Mouse (Mus musculus) stomach, postnatal 0 days (tissue): Measurements from ENCODE around the gene Llgl2. TPM values are rescaled to one million over a fixed set of nuclear protein-coding genes. Genes with fewer than 3 reads are reported as not detected.

Experiments used
- ATAC-seq: fragments of 200-750 bp; cut with Nextera tagmentation; 2 replicates; pipeline ENCODE4 v1.8.0; 2017; ENCODE audit not compliant: low FRiP score, low TSS enrichment
- DNase-seq: peaks from one replicate; pipeline ENCODE4 v3.0.0-alpha.2; 2016; ENCODE audit warnings: low spot score
- H3K27ac ChIP-seq: fragments of 300-500 bp; sonication (generic); replicated peaks from 2 replicates; pipeline ENCODE4 v1.5.1; 2014; ENCODE audit warnings: mild to moderate bottlenecking, control low read depth
- H3K27me3 ChIP-seq: fragments of 300-500 bp; sonication (generic); 2 replicates; pipeline ENCODE4 v1.6.1; 2014; ENCODE audit warnings: low read length; ENCODE audit not compliant: control insufficient read depth, insufficient read depth
- H3K36me3 ChIP-seq: fragments of 300-500 bp; sonication (generic); 2 replicates; pipeline ENCODE4 v1.6.1; 2014; ENCODE audit warnings: low read length, mixed read lengths; ENCODE audit not compliant: control insufficient read depth, insufficient read depth
- H3K4me1 ChIP-seq: fragments of 300-500 bp; sonication (generic); replicated peaks from 2 replicates; pipeline ENCODE4 v1.6.1; 2014; ENCODE audit warnings: antibody characterized with exemption; ENCODE audit not compliant: control insufficient read depth, insufficient read depth
- H3K4me2 ChIP-seq: fragments of 300-500 bp; sonication (generic); replicated peaks from 2 replicates; pipeline ENCODE4 v1.6.1; 2014; ENCODE audit warnings: low read depth, mild to moderate bottlenecking, control low read depth, moderate library complexity
- H3K4me3 ChIP-seq: fragments of 300-500 bp; sonication (generic); 2 replicates; pipeline ENCODE4 v1.5.1; 2014; ENCODE audit warnings: low read depth, low read length, control low read depth
- H3K9ac ChIP-seq: fragments of 300-500 bp; sonication (generic); 2 replicates; pipeline ENCODE4 v1.6.1; 2014; ENCODE audit warnings: mild to moderate bottlenecking, low read length, control low read depth, mixed read lengths
- H3K9me3 ChIP-seq: fragments of 300-500 bp; sonication (generic); 2 replicates; pipeline ENCODE4 v1.6.1; 2016; ENCODE audit warnings: low read length; ENCODE audit not compliant: control insufficient read depth
- CTCF ChIP-seq: IDR thresholded peaks from 2 replicates; pipeline ENCODE4 v1.5.1; 2016; ENCODE audit warnings: antibody characterized with exemption, low read depth, mild to moderate bottlenecking, moderate library complexity
- EP300 ChIP-seq: optimal IDR thresholded peaks from 2 replicates; pipeline ENCODE3; 2016; ENCODE audit warnings: antibody characterized with exemption
- WGBS: fragments of 180-500 bp; shearing (Covaris S2); extraction: QIAGEN DNeasy Blood & Tissue Kit; methylation state at CpG from one replicate; pipeline ENCODE4 v1.1.7; 2014; 5-methylcytosine and 5-hydroxymethylcytosine counted together
- polyA plus RNA-seq: library from polyadenylated mRNA; unstranded; fragments of >200 nt; fragmentation: Nextera tagmentation; extraction: Ambion mirVana; gene quantifications from 2 replicates; pipeline ENCODE4 v1.2.1, GENCODE M21; 2015

Llgl2 gene
- polyA plus RNA-seq, 1 experiment from 2014 or later = 58.4 TPM

- DNase-seq (no peak), ATAC-seq (no peak)
- no peak overlapping the region; the same call in 1 of the 2 replicates for H3K4me2 ChIP-seq
- no peaks in the 10 kb centered on the region for H3K36me3 ChIP-seq
- peaks cover 19% of the 10 kb centered on the region for H3K4me1 ChIP-seq
- H3K9me3 ChIP-seq = no peaks in the 10 kb centered on the region
- no peak overlapping the region for H3K9ac ChIP-seq
- no peak overlapping the region for H3K4me3 ChIP-seq
- no peaks in the 10 kb centered on the region for H3K27me3 ChIP-seq
- no peak overlapping the region for H3K27ac ChIP-seq
- TF ChIP-seq CTCF (no peak), EP300 (no peak)
- 66% methylated on average over 8 of the region's 8 CpGs for WGBS
Observed at GRCm38 (mm10) chr11:115900561-115901337, 76.9 kb downstream of the Llgl2 start.

GRCm38 (mm10) chr11:115901338-115902161, 77.7 kb downstream of the Llgl2 start:
- TF ChIP-seq EP300 (no peak), CTCF (no peak)
- peaks cover 21% of the 10 kb centered on the region for H3K4me1 ChIP-seq
- WGBS = 82% methylated on average over 9 of the region's 9 CpGs
- H3K36me3 ChIP-seq = no peaks in the 10 kb centered on the region
- H3K27ac ChIP-seq = no peak overlapping the region
- H3K27me3 ChIP-seq = no peaks in the 10 kb centered on the region
- ATAC-seq (no peak), DNase-seq (peak; percentile 16)
- H3K9ac ChIP-seq = no peak overlapping the region
- no peak overlapping the region for H3K4me2 ChIP-seq
- H3K4me3 ChIP-seq = no peak overlapping the region
- no peaks in the 10 kb centered on the region for H3K9me3 ChIP-seq

GRCm38 (mm10) chr11:115902177-115902576, 78.3 kb downstream of the Llgl2 start:
- WGBS = 72% methylated on average over 5 of the region's 5 CpGs
- no peaks in the 10 kb centered on the region for H3K36me3 ChIP-seq
- no peak overlapping the region for H3K9ac ChIP-seq
- no peak overlapping the region for H3K4me3 ChIP-seq
- no peaks in the 10 kb centered on the region for H3K9me3 ChIP-seq
- H3K4me1 ChIP-seq = peaks cover 21% of the 10 kb centered on the region
- H3K4me2 ChIP-seq = no peak overlapping the region
- no peaks in the 10 kb centered on the region for H3K27me3 ChIP-seq
- ATAC-seq (no peak), DNase-seq (no peak)
- no peak for TF ChIP-seq CTCF
- peak overlapping the region; percentile 65; the same call in 1 of the 2 replicates for H3K27ac ChIP-seq

GRCm38 (mm10) chr11:115902831-115903230, 79.0 kb downstream of the Llgl2 start:
- no peaks in the 10 kb centered on the region for H3K36me3 ChIP-seq
- H3K27me3 ChIP-seq = no peaks in the 10 kb centered on the region
- DNase-seq (peak; percentile 85), ATAC-seq (peak; percentile 13; the same call in 1 of the 2 replicates)
- H3K4me1 ChIP-seq = peaks cover 21% of the 10 kb centered on the region
- no peak overlapping the region for H3K4me2 ChIP-seq
- TF ChIP-seq EP300 (no peak), CTCF (no peak)
- H3K27ac ChIP-seq = peak overlapping the region; percentile 90
- 67% methylated on average over 1 of the region's 1 CpGs for WGBS
- no peaks in the 10 kb centered on the region for H3K9me3 ChIP-seq
- no peak overlapping the region for H3K4me3 ChIP-seq
- H3K9ac ChIP-seq = no peak overlapping the region; the same call in 1 of the 2 replicates

- 0 out of 2 replicates have a peak overlapping the region, but pooled peaks have one; percentile 5 for H3K4me2 ChIP-seq
- DNase-seq (peak; percentile 43), ATAC-seq (peak; percentile 9; the same call in 1 of the 2 replicates)
- H3K9me3 ChIP-seq = no peaks in the 10 kb centered on the region
- H3K4me1 ChIP-seq = peaks cover 21% of the 10 kb centered on the region
- no peaks in the 10 kb centered on the region for H3K27me3 ChIP-seq
- 51% methylated on average over 11 of the region's 11 CpGs for WGBS
- 0 out of 2 replicates have a peak overlapping the region, but pooled peaks have one; percentile 8 for H3K9ac ChIP-seq
- H3K27ac ChIP-seq = peak overlapping the region; percentile 90
- H3K4me3 ChIP-seq = no peak overlapping the region
- TF ChIP-seq EP300 = no peak
- no peak for TF ChIP-seq CTCF
- no peaks in the 10 kb centered on the region for H3K36me3 ChIP-seq
Observed at GRCm38 (mm10) chr11:115903384-115904230, 79.8 kb downstream of the Llgl2 start.
